Mouse (Mus musculus): ENCODE results near the gene Fsip1. TPM values are rescaled to one million over a fixed set of nuclear protein-coding genes. Genes with fewer than 3 reads are reported as not detected.

Fsip1 gene
- polyA plus RNA-seq, 1 experiment from 2014 or later = 4.5 TPM

DNA sequence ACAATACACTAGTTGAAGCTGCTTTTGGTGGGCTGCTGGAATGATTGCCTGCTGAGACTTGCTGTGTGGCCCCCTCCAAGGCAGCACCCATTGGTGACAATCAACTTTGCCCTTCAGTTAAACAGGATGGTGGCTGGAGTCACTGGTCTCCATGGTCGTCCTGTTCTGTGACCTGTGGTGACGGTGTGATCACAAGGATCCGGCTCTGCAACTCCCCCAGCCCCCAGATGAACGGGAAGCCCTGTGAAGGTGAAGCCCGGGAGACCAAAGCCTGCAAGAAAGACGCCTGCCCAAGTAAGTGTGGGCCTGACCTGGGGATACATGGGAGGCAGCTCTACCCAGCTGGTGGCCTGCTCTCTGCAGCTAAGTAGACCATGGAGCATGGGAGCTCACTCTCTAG, 138.7 kb downstream of the Fsip1 start:
- Histone ChIP-seq H3K27me3 (replicated peaks; ENCODE audit: control insufficient read depth, insufficient read depth, low read length) (0 out of 2 replicates have a peak, but pooled peaks cover 2% of the 10 kb centered on the region), H3K36me3 (ENCODE audit: control insufficient read depth, insufficient read depth) (no peaks in the 10 kb centered on the region; the same call in 1 of the 2 replicates), H3K4me2 (ENCODE audit: low read length) (no peak overlapping the region), H3K9me3 (ENCODE audit: control insufficient read depth, low read length) (no peaks in the 10 kb centered on the region), H3K27ac (ENCODE audit: low read length) (no peak overlapping the region), H3K9ac (replicated peaks; ENCODE audit: low read depth, low read length) (no peak overlapping the region), H3K4me1 (replicated peaks; ENCODE audit: control insufficient read depth, insufficient read depth, low read length) (peaks cover 7% of the 10 kb centered on the region), H3K4me3 (replicated peaks; ENCODE audit: low read length) (no peak overlapping the region)
- WGBS = 95% methylated on average over 6 of the region's 6 CpGs
- no peak for ATAC-seq

- H3K9me3 ChIP-seq (ENCODE audit: control insufficient read depth, low read length) = no peaks in the 10 kb centered on the region
- WGBS = 72% methylated on average over 11 of the region's 11 CpGs
- no peak overlapping the region for H3K4me3 ChIP-seq (replicated peaks; ENCODE audit: low read length)
- ATAC-seq = no peak
- no peak overlapping the region for H3K4me2 ChIP-seq (ENCODE audit: low read length)
- peaks cover 10% of the 10 kb centered on the region for H3K4me1 ChIP-seq (replicated peaks; ENCODE audit: control insufficient read depth, insufficient read depth, low read length)
- H3K36me3 ChIP-seq (ENCODE audit: control insufficient read depth, insufficient read depth) = no peaks in the 10 kb centered on the region; the same call in 1 of the 2 replicates
- 0 out of 2 replicates have a peak, but pooled peaks cover 5% of the 10 kb centered on the region for H3K27me3 ChIP-seq (replicated peaks; ENCODE audit: control insufficient read depth, insufficient read depth, low read length)
- no peak overlapping the region for H3K9ac ChIP-seq (replicated peaks; ENCODE audit: low read depth, low read length)
- no peak overlapping the region for H3K27ac ChIP-seq (ENCODE audit: low read length)
These were observed 139.4 kb downstream of the Fsip1 start for GRCm38 (mm10) chr2:118117401-118117800.

DNA sequence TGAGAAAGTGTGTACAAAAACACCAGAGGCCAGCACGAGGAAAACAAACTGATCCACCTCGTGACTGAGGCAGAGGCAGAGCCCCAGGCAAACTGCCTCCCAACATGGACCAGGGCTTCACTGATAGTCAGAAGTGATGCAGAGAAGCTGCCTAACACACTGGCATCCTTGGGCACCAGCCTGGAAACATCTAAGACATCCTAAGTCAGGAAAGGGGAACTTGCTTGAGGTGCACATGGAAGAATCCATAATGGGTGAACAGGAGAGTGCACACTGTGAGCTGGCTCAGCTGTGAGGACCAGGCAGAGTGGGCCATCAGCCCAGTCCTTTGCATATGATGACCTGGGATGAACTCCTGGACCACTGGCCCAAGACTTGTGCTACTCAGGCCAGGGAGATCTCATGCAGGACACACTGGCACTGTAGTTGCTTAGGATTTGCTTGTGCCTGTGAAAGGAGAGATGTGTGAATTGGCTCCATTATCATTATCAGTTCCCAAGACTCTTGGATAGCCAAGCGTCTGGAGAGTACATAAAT, 139.9 kb downstream of the Fsip1 start:
- no peaks in the 10 kb centered on the region for H3K9me3 ChIP-seq (ENCODE audit: control insufficient read depth, low read length)
- peaks cover 13% of the 10 kb centered on the region for H3K4me1 ChIP-seq (replicated peaks; ENCODE audit: control insufficient read depth, insufficient read depth, low read length)
- no peak for ATAC-seq
- H3K36me3 ChIP-seq (ENCODE audit: control insufficient read depth, insufficient read depth) = no peaks in the 10 kb centered on the region; the same call in 1 of the 2 replicates
- no peak overlapping the region for H3K27ac ChIP-seq (ENCODE audit: low read length)
- H3K27me3 ChIP-seq (replicated peaks; ENCODE audit: control insufficient read depth, insufficient read depth, low read length) = 0 out of 2 replicates have a peak, but pooled peaks cover 5% of the 10 kb centered on the region
- H3K4me2 ChIP-seq (ENCODE audit: low read length) = no peak overlapping the region
- WGBS = 79% methylated on average over 3 of the region's 3 CpGs
- H3K9ac ChIP-seq (replicated peaks; ENCODE audit: low read depth, low read length) = no peak overlapping the region
- no peak overlapping the region for H3K4me3 ChIP-seq (replicated peaks; ENCODE audit: low read length)

GRCm38 (mm10) chr2:118116180-118116579, 140.6 kb downstream of the Fsip1 start:
- Histone ChIP-seq H3K4me2 (ENCODE audit: low read length) (no peak overlapping the region), H3K9me3 (ENCODE audit: control insufficient read depth, low read length) (no peaks in the 10 kb centered on the region), H3K4me3 (replicated peaks; ENCODE audit: low read length) (no peak overlapping the region), H3K4me1 (replicated peaks; ENCODE audit: control insufficient read depth, insufficient read depth, low read length) (peaks cover 16% of the 10 kb centered on the region), H3K36me3 (ENCODE audit: control insufficient read depth, insufficient read depth) (no peaks in the 10 kb centered on the region; the same call in 1 of the 2 replicates), H3K27ac (ENCODE audit: low read length) (no peak overlapping the region), H3K9ac (replicated peaks; ENCODE audit: low read depth, low read length) (no peak overlapping the region), H3K27me3 (replicated peaks; ENCODE audit: control insufficient read depth, insufficient read depth, low read length) (0 out of 2 replicates have a peak, but pooled peaks cover 5% of the 10 kb centered on the region)
- ATAC-seq = no peak
- 61% methylated on average over 2 of the region's 2 CpGs for WGBS

GRCm38 (mm10) chr2:118115647-118116046, 141.1 kb downstream of the Fsip1 start:
- H3K4me1 ChIP-seq (replicated peaks; ENCODE audit: control insufficient read depth, insufficient read depth, low read length) = peaks cover 20% of the 10 kb centered on the region
- no peak overlapping the region for H3K4me3 ChIP-seq (replicated peaks; ENCODE audit: low read length)
- ATAC-seq = no peak
- 0 out of 2 replicates have a peak, but pooled peaks cover 5% of the 10 kb centered on the region for H3K27me3 ChIP-seq (replicated peaks; ENCODE audit: control insufficient read depth, insufficient read depth, low read length)
- no peaks in the 10 kb centered on the region for H3K36me3 ChIP-seq (ENCODE audit: control insufficient read depth, insufficient read depth)
- no peak overlapping the region for H3K27ac ChIP-seq (ENCODE audit: low read length)
- H3K4me2 ChIP-seq (ENCODE audit: low read length) = peak overlapping the region; percentile 20; the same call in 1 of the 2 replicates
- H3K9me3 ChIP-seq (ENCODE audit: control insufficient read depth, low read length) = no peaks in the 10 kb centered on the region
- 82% methylated on average over 7 of the region's 7 CpGs for WGBS
- no peak overlapping the region for H3K9ac ChIP-seq (replicated peaks; ENCODE audit: low read depth, low read length)

DNA sequence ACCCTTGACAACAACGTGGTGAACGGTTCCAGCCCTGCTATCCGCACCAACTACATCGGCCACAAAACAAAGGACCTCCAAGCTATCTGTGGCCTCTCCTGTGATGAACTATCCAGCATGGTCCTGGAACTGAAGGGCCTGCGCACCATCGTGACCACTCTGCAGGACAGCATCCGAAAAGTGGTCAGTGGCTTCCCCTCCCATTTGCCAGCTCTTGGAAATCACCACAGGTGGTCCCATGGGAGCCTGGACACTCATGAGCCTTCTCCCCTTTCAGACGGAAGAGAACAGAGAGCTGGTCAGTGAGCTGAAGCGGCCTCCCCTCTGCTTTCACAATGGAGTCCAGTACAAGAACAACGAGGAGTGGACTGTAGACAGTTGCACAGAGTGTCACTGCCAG, 142.1 kb downstream of the Fsip1 start:
- Histone ChIP-seq H3K36me3 (ENCODE audit: control insufficient read depth, insufficient read depth) (no peaks in the 10 kb centered on the region), H3K9ac (replicated peaks; ENCODE audit: low read depth, low read length) (no peak overlapping the region), H3K4me3 (replicated peaks; ENCODE audit: low read length) (peak overlapping the region; percentile 55), H3K4me1 (replicated peaks; ENCODE audit: control insufficient read depth, insufficient read depth, low read length) (peaks cover 24% of the 10 kb centered on the region), H3K27me3 (replicated peaks; ENCODE audit: control insufficient read depth, insufficient read depth, low read length) (0 out of 2 replicates have a peak, but pooled peaks cover 5% of the 10 kb centered on the region), H3K4me2 (ENCODE audit: low read length) (peak overlapping the region; percentile 35), H3K27ac (ENCODE audit: low read length) (no peak overlapping the region), H3K9me3 (ENCODE audit: control insufficient read depth, low read length) (no peaks in the 10 kb centered on the region)
- 64% methylated on average over 10 of the region's 10 CpGs for WGBS
- no peak for ATAC-seq

DNA sequence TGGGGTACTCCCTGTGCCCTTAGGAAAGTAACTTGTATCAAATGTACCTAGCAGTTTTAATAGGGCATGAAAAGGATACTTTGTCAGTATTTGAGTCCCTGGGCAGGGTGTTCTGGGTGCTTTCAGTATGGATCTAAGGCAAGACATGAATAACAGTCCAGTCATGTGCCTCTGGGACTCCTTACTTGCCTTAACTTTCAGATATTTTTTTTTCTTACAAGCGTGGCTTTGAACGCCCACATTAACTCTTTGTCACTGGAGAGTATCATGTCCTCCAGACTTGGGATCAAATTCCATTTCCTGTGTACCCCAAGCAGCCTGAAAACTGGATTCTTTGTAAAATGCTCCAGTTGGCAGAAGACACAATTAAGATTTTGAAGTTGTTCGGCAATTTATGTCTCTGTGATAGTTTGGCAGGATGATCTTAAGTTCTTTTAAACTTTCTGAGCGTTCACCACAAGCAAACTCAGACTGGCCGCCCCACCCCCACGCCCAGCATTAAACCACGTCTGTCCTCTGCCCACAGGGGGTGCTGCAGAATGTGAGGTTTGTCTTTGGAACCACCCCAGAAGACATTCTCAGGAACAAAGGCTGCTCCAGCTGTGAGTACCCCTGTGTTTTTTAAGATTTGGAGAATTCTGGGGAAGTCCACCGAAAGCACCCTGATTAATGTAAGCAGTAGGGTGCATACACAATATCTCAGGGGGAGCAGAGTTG, 142.8 kb downstream of the Fsip1 start:
- Histone ChIP-seq H3K27me3 (replicated peaks; ENCODE audit: control insufficient read depth, insufficient read depth, low read length) (0 out of 2 replicates have a peak, but pooled peaks cover 5% of the 10 kb centered on the region), H3K9me3 (ENCODE audit: control insufficient read depth, low read length) (no peaks in the 10 kb centered on the region), H3K9ac (replicated peaks; ENCODE audit: low read depth, low read length) (no peak overlapping the region), H3K27ac (ENCODE audit: low read length) (no peak overlapping the region), H3K4me3 (replicated peaks; ENCODE audit: low read length) (peak overlapping the region; percentile 55), H3K4me1 (replicated peaks; ENCODE audit: control insufficient read depth, insufficient read depth, low read length) (peaks cover 24% of the 10 kb centered on the region), H3K4me2 (ENCODE audit: low read length) (peak overlapping the region; percentile 83), H3K36me3 (ENCODE audit: control insufficient read depth, insufficient read depth) (no peaks in the 10 kb centered on the region)
- no peak for ATAC-seq
- WGBS = 42% methylated on average over 8 of the region's 8 CpGs

GRCm38 (mm10) chr2:118112846-118113479, 143.8 kb downstream of the Fsip1 start:
- WGBS = 55% methylated on average over 21 of the region's 21 CpGs
- H3K36me3 ChIP-seq (ENCODE audit: control insufficient read depth, insufficient read depth) = no peaks in the 10 kb centered on the region
- no peaks in the 10 kb centered on the region for H3K9me3 ChIP-seq (ENCODE audit: control insufficient read depth, low read length)
- H3K27ac ChIP-seq (ENCODE audit: low read length) = no peak overlapping the region
- H3K4me1 ChIP-seq (replicated peaks; ENCODE audit: control insufficient read depth, insufficient read depth, low read length) = peaks cover 24% of the 10 kb centered on the region
- H3K4me2 ChIP-seq (ENCODE audit: low read length) = peak overlapping the region; percentile 83
- H3K27me3 ChIP-seq (replicated peaks; ENCODE audit: control insufficient read depth, insufficient read depth, low read length) = 0 out of 2 replicates have a peak, but pooled peaks cover 5% of the 10 kb centered on the region
- H3K9ac ChIP-seq (replicated peaks; ENCODE audit: low read depth, low read length) = no peak overlapping the region
- no peak for ATAC-seq
- peak overlapping the region; percentile 55 for H3K4me3 ChIP-seq (replicated peaks; ENCODE audit: low read length)

- 0 out of 2 replicates have a peak, but pooled peaks cover 5% of the 10 kb centered on the region for H3K27me3 ChIP-seq (replicated peaks; ENCODE audit: control insufficient read depth, insufficient read depth, low read length)
- peak overlapping the region; percentile 83 for H3K4me2 ChIP-seq (ENCODE audit: low read length)
- peak overlapping the region; percentile 55 for H3K4me3 ChIP-seq (replicated peaks; ENCODE audit: low read length)
- no peak overlapping the region for H3K27ac ChIP-seq (ENCODE audit: low read length)
- no peak overlapping the region for H3K9ac ChIP-seq (replicated peaks; ENCODE audit: low read depth, low read length)
- no peaks in the 10 kb centered on the region for H3K9me3 ChIP-seq (ENCODE audit: control insufficient read depth, low read length)
- WGBS = 17% methylated on average over 5 of the region's 5 CpGs
- no peak for ATAC-seq
- peaks cover 24% of the 10 kb centered on the region for H3K4me1 ChIP-seq (replicated peaks; ENCODE audit: control insufficient read depth, insufficient read depth, low read length)
- H3K36me3 ChIP-seq (ENCODE audit: control insufficient read depth, insufficient read depth) = no peaks in the 10 kb centered on the region
These were observed 144.3 kb downstream of the Fsip1 start for GRCm38 (mm10) chr2:118112438-118112837.

All from forebrain, embryonic 16.5 days (tissue).